Mouse (Mus musculus): Measurements from ENCODE around the gene Mmrn2. TPM values are rescaled to one million over a fixed set of nuclear protein-coding genes. Genes with fewer than 3 reads are reported as not detected.

Gene Mmrn2
- 17.0 TPM for polyA plus RNA-seq (2015; fragmentation: Illumina TruSeq; extraction: RNeasy Lipid Tissue Mini Kit (QIAGEN cat#74804); ENCODE audit: insufficient read depth, low read depth, low replicate concordance)

DNA sequence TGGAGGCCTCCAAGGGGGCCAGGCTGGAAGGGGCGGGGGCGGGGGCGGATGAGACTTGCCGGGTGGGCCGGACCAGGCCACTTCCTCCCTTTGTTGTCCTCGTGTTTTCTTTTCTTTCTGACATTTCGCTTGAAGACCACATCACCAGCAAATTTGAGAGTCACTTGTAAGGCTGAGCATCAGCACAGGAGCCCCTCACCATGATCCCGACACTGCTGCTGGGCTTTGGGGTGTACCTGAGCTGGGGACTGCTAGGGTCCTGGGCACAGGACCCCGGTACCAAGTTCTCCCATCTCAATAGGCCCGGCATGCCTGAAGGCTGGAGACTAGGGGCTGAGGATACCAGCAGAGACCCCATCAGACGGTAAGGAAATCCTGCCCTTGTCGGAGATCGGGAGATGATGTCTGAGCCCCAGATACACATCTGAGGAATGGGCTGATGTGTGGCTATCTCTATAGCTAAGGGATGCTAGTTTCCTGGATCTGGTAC is at the start of gene Mmrn2:
Gene Mmrn2 (plus strand): TSS at position 51 of the 490 bp plus-strand sequence.

DNA sequence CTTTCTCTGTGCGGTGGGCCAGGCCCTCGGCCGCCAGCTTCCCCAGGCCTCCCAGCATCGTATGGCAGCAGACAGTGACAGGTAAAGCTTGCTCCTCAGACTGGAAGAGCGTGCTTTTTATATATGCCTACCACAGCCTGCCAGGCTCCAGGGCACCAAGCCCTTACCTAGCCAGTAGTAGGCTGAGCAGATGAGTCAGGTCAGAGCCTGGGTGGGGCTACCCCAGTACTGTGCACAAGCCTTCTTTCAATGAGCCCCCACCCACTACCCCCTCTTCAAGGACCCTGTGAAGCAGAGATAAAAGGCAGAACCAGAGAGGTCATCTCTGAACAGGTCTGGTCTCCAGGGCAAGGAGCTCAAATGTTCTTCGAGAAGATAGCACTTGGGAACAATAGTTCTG is 20.0 kb upstream of the Mmrn2 start, which contains the start of gene Fam25c:
Gene Fam25c (minus strand): TSS at position 133 of the 400 bp plus-strand sequence.

DNA sequence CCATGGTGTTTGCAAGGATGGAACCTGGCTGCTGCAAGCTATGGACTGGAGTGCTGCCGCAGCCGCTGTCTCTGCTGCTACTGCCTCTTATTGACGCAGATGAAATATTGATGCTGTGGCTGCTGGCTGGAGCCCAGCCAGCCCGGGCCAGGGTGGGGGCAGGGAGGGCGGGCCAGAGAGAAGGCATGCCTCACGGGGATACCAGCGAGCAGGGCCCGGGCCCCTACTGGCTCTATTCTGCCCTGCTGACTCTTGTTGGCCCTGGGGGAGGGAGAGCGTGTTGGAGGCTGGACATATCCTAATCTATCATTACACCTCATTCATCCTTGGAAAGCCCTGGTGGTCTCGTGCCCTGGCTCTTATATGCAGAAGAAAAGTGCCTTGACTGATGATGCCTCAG is 688 bp upstream of the Mmrn2 start, which contains the start of gene Sncg:
Gene Sncg (minus strand): TSS at position 213 of the 400 bp plus-strand sequence.

Other genes with a start within 250 kb of the Mmrn2 start
- gene Npy4r, start 223.0 kb upstream of the Mmrn2 start, polyA plus RNA-seq (2015; fragmentation: Illumina TruSeq; extraction: RNeasy Lipid Tissue Mini Kit (QIAGEN cat#74804); ENCODE audit: insufficient read depth, low read depth, low replicate concordance) = not detected
- gene Gprin2, start 173.8 kb upstream of the Mmrn2 start, polyA plus RNA-seq (2015; fragmentation: Illumina TruSeq; extraction: RNeasy Lipid Tissue Mini Kit (QIAGEN cat#74804); ENCODE audit: insufficient read depth, low read depth, low replicate concordance) = not detected
- 5.6 TPM for gene Syt15, start 155.9 kb upstream of the Mmrn2 start, polyA plus RNA-seq (2015; fragmentation: Illumina TruSeq; extraction: RNeasy Lipid Tissue Mini Kit (QIAGEN cat#74804); ENCODE audit: insufficient read depth, low read depth, low replicate concordance)
- 1.7 TPM for gene Shld2, start 65.0 kb upstream of the Mmrn2 start, polyA plus RNA-seq (2015; fragmentation: Illumina TruSeq; extraction: RNeasy Lipid Tissue Mini Kit (QIAGEN cat#74804); ENCODE audit: insufficient read depth, low read depth, low replicate concordance)
- 29.8 TPM for gene Glud1, start 64.7 kb upstream of the Mmrn2 start, polyA plus RNA-seq (2015; fragmentation: Illumina TruSeq; extraction: RNeasy Lipid Tissue Mini Kit (QIAGEN cat#74804); ENCODE audit: insufficient read depth, low read depth, low replicate concordance)
- 3.0 TPM for gene Fam25c, start 20.0 kb upstream of the Mmrn2 start, polyA plus RNA-seq (2015; fragmentation: Illumina TruSeq; extraction: RNeasy Lipid Tissue Mini Kit (QIAGEN cat#74804); ENCODE audit: insufficient read depth, low read depth, low replicate concordance)
- gene Sncg, start 676 bp upstream of the Mmrn2 start, polyA plus RNA-seq (2015; fragmentation: Illumina TruSeq; extraction: RNeasy Lipid Tissue Mini Kit (QIAGEN cat#74804); ENCODE audit: insufficient read depth, low read depth, low replicate concordance) = 19.0 TPM
- gene Bmpr1a, start 127.9 kb downstream of the Mmrn2 start, polyA plus RNA-seq (2015; fragmentation: Illumina TruSeq; extraction: RNeasy Lipid Tissue Mini Kit (QIAGEN cat#74804); ENCODE audit: insufficient read depth, low read depth, low replicate concordance) = 5.8 TPM
- not detected for gene 9230112D13Rik, start 147.3 kb downstream of the Mmrn2 start, polyA plus RNA-seq (2015; fragmentation: Illumina TruSeq; extraction: RNeasy Lipid Tissue Mini Kit (QIAGEN cat#74804); ENCODE audit: insufficient read depth, low read depth, low replicate concordance)
- gene Ldb3, start 213.2 kb downstream of the Mmrn2 start, polyA plus RNA-seq (2015; fragmentation: Illumina TruSeq; extraction: RNeasy Lipid Tissue Mini Kit (QIAGEN cat#74804); ENCODE audit: insufficient read depth, low read depth, low replicate concordance) = 1.1 TPM
- gene Opn4, start 224.7 kb downstream of the Mmrn2 start, polyA plus RNA-seq (2015; fragmentation: Illumina TruSeq; extraction: RNeasy Lipid Tissue Mini Kit (QIAGEN cat#74804); ENCODE audit: insufficient read depth, low read depth, low replicate concordance) = not detected

Measured in pancreas, adult 10 weeks (tissue).